Mouse (Mus musculus): ENCODE data around the gene Aox1. TPM values are rescaled to one million over a fixed set of nuclear protein-coding genes. Genes with fewer than 3 reads are reported as not detected.

The Aox1 gene
- polyA plus RNA-seq, 1 experiment = 0.32 TPM

- no peaks in the 10 kb centered on the region for H3K27me3 ChIP-seq (ENCODE audit: control insufficient read depth, insufficient read depth, low read length)
- no peaks in the 10 kb centered on the region for H3K36me3 ChIP-seq (ENCODE audit: control insufficient read depth, insufficient read depth, low read length)
- TF ChIP-seq POLR2A (IDR thresholded peaks at IDR 0.05; ENCODE audit: low read depth, low read length) (no peak), CTCF (IDR thresholded peaks at IDR 0.05; ENCODE audit: extremely low read depth, insufficient read length, insufficient replicate concordance, low read depth, low read length) (no peak)
- whole genome bisulfite sequencing = 51% methylated on average over 12 of the region's 12 CpGs
- H3K4me1 ChIP-seq (ENCODE audit: control insufficient read depth, insufficient read depth, insufficient read length, low read length) = no peaks in the 10 kb centered on the region
- no peak overlapping the region for H3K27ac ChIP-seq (ENCODE audit: insufficient read depth, low read depth, low read length)
- no peak overlapping the region for H3K4me3 ChIP-seq (ENCODE audit: low read depth, low read length)
These were observed 85.1 kb downstream of the Aox1 start for GRCm38 (mm10) chr1:58114666-58115375.

- H3K4me3 ChIP-seq (ENCODE audit: low read depth, low read length) = no peak overlapping the region
- no peaks in the 10 kb centered on the region for H3K27me3 ChIP-seq (ENCODE audit: control insufficient read depth, insufficient read depth, low read length)
- WGBS = 78% methylated on average over 3 of the region's 3 CpGs
- H3K27ac ChIP-seq (ENCODE audit: insufficient read depth, low read depth, low read length) = no peak overlapping the region
- TF ChIP-seq CTCF (IDR thresholded peaks at IDR 0.05; ENCODE audit: extremely low read depth, insufficient read length, insufficient replicate concordance, low read depth, low read length) = no peak
- no peak for TF ChIP-seq POLR2A (IDR thresholded peaks at IDR 0.05; ENCODE audit: low read depth, low read length)
- no peaks in the 10 kb centered on the region for H3K36me3 ChIP-seq (ENCODE audit: control insufficient read depth, insufficient read depth, low read length)
- no peaks in the 10 kb centered on the region for H3K4me1 ChIP-seq (ENCODE audit: control insufficient read depth, insufficient read depth, insufficient read length, low read length)
These were observed 88.5 kb downstream of the Aox1 start for GRCm38 (mm10) chr1:58118231-58118630.

GRCm38 (mm10) chr1:58124901-58125300 is 95.2 kb downstream of the Aox1 start:
- 88% methylated on average over 8 of the region's 8 CpGs for WGBS
- Histone ChIP-seq H3K27me3 (ENCODE audit: control insufficient read depth, insufficient read depth, low read length) (no peaks in the 10 kb centered on the region), H3K27ac (ENCODE audit: insufficient read depth, low read depth, low read length) (no peak overlapping the region), H3K4me3 (ENCODE audit: low read depth, low read length) (no peak overlapping the region), H3K4me1 (ENCODE audit: control insufficient read depth, insufficient read depth, insufficient read length, low read length) (no peaks in the 10 kb centered on the region), H3K36me3 (ENCODE audit: control insufficient read depth, insufficient read depth, low read length) (no peaks in the 10 kb centered on the region)
- TF ChIP-seq POLR2A (IDR thresholded peaks at IDR 0.05; ENCODE audit: low read depth, low read length) (no peak), CTCF (IDR thresholded peaks at IDR 0.05; ENCODE audit: extremely low read depth, insufficient read length, insufficient replicate concordance, low read depth, low read length) (no peak)

GRCm38 (mm10) chr1:58137891-58138290 is 108.2 kb downstream of the Aox1 start:
- Histone ChIP-seq H3K27ac (ENCODE audit: insufficient read depth, low read depth, low read length) (no peak overlapping the region), H3K4me3 (ENCODE audit: low read depth, low read length) (no peak overlapping the region), H3K4me1 (ENCODE audit: control insufficient read depth, insufficient read depth, insufficient read length, low read length) (no peaks in the 10 kb centered on the region), H3K27me3 (ENCODE audit: control insufficient read depth, insufficient read depth, low read length) (no peaks in the 10 kb centered on the region), H3K36me3 (ENCODE audit: control insufficient read depth, insufficient read depth, low read length) (no peaks in the 10 kb centered on the region)
- no peak for TF ChIP-seq CTCF (IDR thresholded peaks at IDR 0.05; ENCODE audit: extremely low read depth, insufficient read length, insufficient replicate concordance, low read depth, low read length)
- TF ChIP-seq POLR2A (IDR thresholded peaks at IDR 0.05; ENCODE audit: low read depth, low read length) = no peak

GRCm38 (mm10) chr1:58138986-58139385 is 109.3 kb downstream of the Aox1 start:
- no peak overlapping the region for H3K4me3 ChIP-seq (ENCODE audit: low read depth, low read length)
- TF ChIP-seq POLR2A (IDR thresholded peaks at IDR 0.05; ENCODE audit: low read depth, low read length) = no peak
- TF ChIP-seq CTCF (IDR thresholded peaks at IDR 0.05; ENCODE audit: extremely low read depth, insufficient read length, insufficient replicate concordance, low read depth, low read length) = peak; percentile 27; the same call in 1 of the 2 replicates
- H3K36me3 ChIP-seq (ENCODE audit: control insufficient read depth, insufficient read depth, low read length) = no peaks in the 10 kb centered on the region
- H3K4me1 ChIP-seq (ENCODE audit: control insufficient read depth, insufficient read depth, insufficient read length, low read length) = no peaks in the 10 kb centered on the region
- H3K27ac ChIP-seq (ENCODE audit: insufficient read depth, low read depth, low read length) = no peak overlapping the region
- no peaks in the 10 kb centered on the region for H3K27me3 ChIP-seq (ENCODE audit: control insufficient read depth, insufficient read depth, low read length)
- whole genome bisulfite sequencing = 89% methylated on average over 9 of the region's 9 CpGs

GRCm38 (mm10) chr1:58140607-58141006 is 110.9 kb downstream of the Aox1 start:
- H3K27ac ChIP-seq (ENCODE audit: insufficient read depth, low read depth, low read length) = no peak overlapping the region
- no peaks in the 10 kb centered on the region for H3K4me1 ChIP-seq (ENCODE audit: control insufficient read depth, insufficient read depth, insufficient read length, low read length)
- no peak for TF ChIP-seq CTCF (IDR thresholded peaks at IDR 0.05; ENCODE audit: extremely low read depth, insufficient read length, insufficient replicate concordance, low read depth, low read length)
- no peak for TF ChIP-seq POLR2A (IDR thresholded peaks at IDR 0.05; ENCODE audit: low read depth, low read length)
- no peaks in the 10 kb centered on the region for H3K27me3 ChIP-seq (ENCODE audit: control insufficient read depth, insufficient read depth, low read length)
- WGBS = 88% methylated on average over 5 of the region's 5 CpGs
- H3K4me3 ChIP-seq (ENCODE audit: low read depth, low read length) = no peak overlapping the region
- H3K36me3 ChIP-seq (ENCODE audit: control insufficient read depth, insufficient read depth, low read length) = no peaks in the 10 kb centered on the region

GRCm38 (mm10) chr1:58144384-58145069 is 114.8 kb downstream of the Aox1 start:
- no peaks in the 10 kb centered on the region for H3K36me3 ChIP-seq (ENCODE audit: control insufficient read depth, insufficient read depth, low read length)
- WGBS = 18% methylated on average over 10 of the region's 10 CpGs
- TF ChIP-seq CTCF (IDR thresholded peaks at IDR 0.05; ENCODE audit: extremely low read depth, insufficient read length, insufficient replicate concordance, low read depth, low read length) (no peak), POLR2A (IDR thresholded peaks at IDR 0.05; ENCODE audit: low read depth, low read length) (no peak)
- no peak overlapping the region for H3K27ac ChIP-seq (ENCODE audit: insufficient read depth, low read depth, low read length)
- no peaks in the 10 kb centered on the region for H3K4me1 ChIP-seq (ENCODE audit: control insufficient read depth, insufficient read depth, insufficient read length, low read length)
- no peaks in the 10 kb centered on the region for H3K27me3 ChIP-seq (ENCODE audit: control insufficient read depth, insufficient read depth, low read length)
- no peak overlapping the region for H3K4me3 ChIP-seq (ENCODE audit: low read depth, low read length)

Measured in small intestine, adult 2 months (tissue).